Mouse (Mus musculus) kidney, postnatal 4 days (tissue): ENCODE results near the gene Eif4e2.

ENCODE experiments used
- DNase-seq, 2 experiments: peaks; one replicate each; pipeline ENCODE4 v3.0.0; 2021; ENCODE audit warnings: mixed read lengths in 2 of 2

The Eif4e2 gene

GRCm38 (mm10) chr1:87213735-87214704 is at the start of gene Eif4e2:
TSS of gene Eif4e2 (plus strand) at chr1:87213914.
- DNase-seq: peak; percentile 95 to 98

GRCm38 (mm10) chr1:87164164-87164795 is 49.4 kb upstream of the Eif4e2 start:
- no peak for DNase-seq

GRCm38 (mm10) chr1:87164796-87165184 is 48.9 kb upstream of the Eif4e2 start:
- DNase-seq: no peak

GRCm38 (mm10) chr1:87170458-87170857 is 43.3 kb upstream of the Eif4e2 start:
- DNase-seq: peak in 1 of 2 experiments; percentile 12

- no peak for DNase-seq
Measured at GRCm38 (mm10) chr1:87171312-87171711, 42.4 kb upstream of the Eif4e2 start.

GRCm38 (mm10) chr1:87172316-87172715 is 41.4 kb upstream of the Eif4e2 start:
- DNase-seq: peak in 1 of 2 experiments; percentile 15

- DNase-seq: peak; percentile 80 to 85
Measured at GRCm38 (mm10) chr1:87174006-87174955, 39.4 kb upstream of the Eif4e2 start.

GRCm38 (mm10) chr1:87175852-87176292 is 37.8 kb upstream of the Eif4e2 start:
- peak; percentile 78 to 85 for DNase-seq

- no peak for DNase-seq
Measured at GRCm38 (mm10) chr1:87180896-87181295, 32.8 kb upstream of the Eif4e2 start.

GRCm38 (mm10) chr1:87183013-87183412 is 30.7 kb upstream of the Eif4e2 start, which contains the start of gene Prss56:
TSS of gene Prss56 (plus strand) at chr1:87183313.
- no peak for DNase-seq

GRCm38 (mm10) chr1:87183998-87184750 is 29.5 kb upstream of the Eif4e2 start:
- peak; percentile 38 to 50 for DNase-seq

- DNase-seq: peak; percentile 84 to 89
Measured at GRCm38 (mm10) chr1:87184751-87185139, 29.0 kb upstream of the Eif4e2 start.

- DNase-seq: no peak
Measured at GRCm38 (mm10) chr1:87185526-87185925, 28.2 kb upstream of the Eif4e2 start.

GRCm38 (mm10) chr1:87186261-87187036 is 27.3 kb upstream of the Eif4e2 start:
- peak; percentile 31 to 42 for DNase-seq

GRCm38 (mm10) chr1:87187037-87187355 is 26.7 kb upstream of the Eif4e2 start:
- DNase-seq: peak; percentile 86 to 87

GRCm38 (mm10) chr1:87190429-87190828 is 23.3 kb upstream of the Eif4e2 start, which contains the start of gene Chrnd:
TSS of gene Chrnd (plus strand) at chr1:87190607.
- DNase-seq: no peak

- peak in 1 of 2 experiments; percentile 14 for DNase-seq
Measured at GRCm38 (mm10) chr1:87197296-87197695, 16.4 kb upstream of the Eif4e2 start.

GRCm38 (mm10) chr1:87198119-87199065 is 15.3 kb upstream of the Eif4e2 start:
- no peak for DNase-seq

GRCm38 (mm10) chr1:87200811-87201210 is 12.9 kb upstream of the Eif4e2 start:
- no peak for DNase-seq

- DNase-seq: no peak
Measured at GRCm38 (mm10) chr1:87201848-87202247, 11.9 kb upstream of the Eif4e2 start.
